Mouse (Mus musculus) midbrain, embryonic 16.5 days (tissue): ENCODE results near the gene Nell1. TPM values are rescaled to one million over a fixed set of nuclear protein-coding genes. Genes with fewer than 3 reads are reported as not detected.
A peak's percentile ranks its signal among the peaks of the same experiment; 100 is the strongest.

Experiments used
- ATAC-seq: fragments of 200-750 bp; cut with Nextera tagmentation; 2 replicates; pipeline ENCODE4 v1.8.0; 2017; ENCODE audit warnings: moderate TSS enrichment
- H3K27ac ChIP-seq: fragments of 300-500 bp; sonication (generic); 2 replicates; pipeline ENCODE4 v1.5.1; 2014; ENCODE audit warnings: mild to moderate bottlenecking, low read length, mixed read lengths
- H3K27me3 ChIP-seq: fragments of 300-500 bp; sonication (generic); 2 replicates; pipeline ENCODE4 v1.6.1; 2014; ENCODE audit warnings: low read depth, low read length, mixed read lengths; ENCODE audit not compliant: control insufficient read depth, insufficient read depth
- H3K36me3 ChIP-seq: fragments of 300-500 bp; sonication (generic); 2 replicates; pipeline ENCODE4 v1.6.1; 2014; ENCODE audit warnings: mild to moderate bottlenecking, low read length, moderate library complexity, mixed read lengths; ENCODE audit not compliant: control insufficient read depth, insufficient read depth
- H3K4me1 ChIP-seq: fragments of 300-500 bp; sonication (generic); 2 replicates; pipeline ENCODE4 v1.6.1; 2014; ENCODE audit warnings: mild to moderate bottlenecking, low read length, mixed read lengths; ENCODE audit not compliant: control insufficient read depth, insufficient read depth
- H3K4me2 ChIP-seq: fragments of 300-500 bp; sonication (generic); 2 replicates; pipeline ENCODE4 v1.6.1; 2014; ENCODE audit warnings: mild to moderate bottlenecking, low read length, mixed read lengths
- H3K4me3 ChIP-seq: fragments of 300-500 bp; sonication (generic); 2 replicates; pipeline ENCODE4 v1.5.1; 2014; ENCODE audit warnings: low read depth, mild to moderate bottlenecking, low read length, moderate library complexity, mixed read lengths
- H3K9ac ChIP-seq: fragments of 300-500 bp; sonication (generic); 2 replicates; pipeline ENCODE4 v1.6.1; 2014; ENCODE audit warnings: low read depth, low read length, mixed read lengths
- H3K9me3 ChIP-seq: fragments of 300-500 bp; sonication (generic); replicated peaks from 2 replicates; pipeline ENCODE4 v1.6.1; 2014; ENCODE audit warnings: mild to moderate bottlenecking, low read length, mixed read lengths; ENCODE audit not compliant: control insufficient read depth, poor library complexity, severe bottlenecking
- WGBS: fragments of 180-500 bp; shearing (Covaris S2); extraction: QIAGEN DNeasy Blood & Tissue Kit; methylation state at CpG from one replicate; pipeline ENCODE4 v1.1.7; 2014; 5-methylcytosine and 5-hydroxymethylcytosine counted together
- polyA plus RNA-seq: library from polyadenylated mRNA; unstranded; fragments of >200 nt; fragmentation: Nextera tagmentation; extraction: Ambion mirVana; gene quantifications from 2 replicates; pipeline ENCODE4 v1.2.1, GENCODE M21; 2015

Nell1 gene
- polyA plus RNA-seq, 1 experiment from 2014 or later: 40.1 TPM

DNA sequence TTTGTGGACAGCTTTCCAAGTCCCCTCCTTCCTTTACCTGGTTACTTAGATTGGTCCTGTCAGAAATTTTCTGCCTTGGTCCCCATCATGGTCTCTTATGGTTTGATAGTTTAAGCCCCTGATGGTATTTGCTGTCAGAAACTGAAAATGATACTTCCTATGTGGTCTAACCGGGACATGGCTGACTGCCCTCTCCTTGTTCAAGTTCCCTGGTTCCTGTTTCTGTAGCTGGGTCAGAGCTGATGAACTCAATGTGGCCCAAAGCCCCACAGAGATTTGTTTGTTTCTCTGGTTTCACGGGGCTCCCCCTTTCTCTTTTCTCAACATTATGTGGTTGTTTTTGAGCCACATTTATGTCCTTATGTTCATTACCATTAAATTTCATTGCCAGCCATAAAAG lies 30.6 kb downstream of the Nell1 start:
- H3K9ac ChIP-seq: no peak overlapping the region
- H3K4me2 ChIP-seq: no peak overlapping the region
- H3K36me3 ChIP-seq: no peaks in the 10 kb centered on the region
- H3K27ac ChIP-seq: no peak overlapping the region
- 89% methylated on average over 2 of the region's 2 CpGs for WGBS
- H3K4me1 ChIP-seq: no peaks in the 10 kb centered on the region
- no peaks in the 10 kb centered on the region for H3K9me3 ChIP-seq
- no peak overlapping the region for H3K4me3 ChIP-seq
- ATAC-seq: no peak
- no peaks in the 10 kb centered on the region for H3K27me3 ChIP-seq

DNA sequence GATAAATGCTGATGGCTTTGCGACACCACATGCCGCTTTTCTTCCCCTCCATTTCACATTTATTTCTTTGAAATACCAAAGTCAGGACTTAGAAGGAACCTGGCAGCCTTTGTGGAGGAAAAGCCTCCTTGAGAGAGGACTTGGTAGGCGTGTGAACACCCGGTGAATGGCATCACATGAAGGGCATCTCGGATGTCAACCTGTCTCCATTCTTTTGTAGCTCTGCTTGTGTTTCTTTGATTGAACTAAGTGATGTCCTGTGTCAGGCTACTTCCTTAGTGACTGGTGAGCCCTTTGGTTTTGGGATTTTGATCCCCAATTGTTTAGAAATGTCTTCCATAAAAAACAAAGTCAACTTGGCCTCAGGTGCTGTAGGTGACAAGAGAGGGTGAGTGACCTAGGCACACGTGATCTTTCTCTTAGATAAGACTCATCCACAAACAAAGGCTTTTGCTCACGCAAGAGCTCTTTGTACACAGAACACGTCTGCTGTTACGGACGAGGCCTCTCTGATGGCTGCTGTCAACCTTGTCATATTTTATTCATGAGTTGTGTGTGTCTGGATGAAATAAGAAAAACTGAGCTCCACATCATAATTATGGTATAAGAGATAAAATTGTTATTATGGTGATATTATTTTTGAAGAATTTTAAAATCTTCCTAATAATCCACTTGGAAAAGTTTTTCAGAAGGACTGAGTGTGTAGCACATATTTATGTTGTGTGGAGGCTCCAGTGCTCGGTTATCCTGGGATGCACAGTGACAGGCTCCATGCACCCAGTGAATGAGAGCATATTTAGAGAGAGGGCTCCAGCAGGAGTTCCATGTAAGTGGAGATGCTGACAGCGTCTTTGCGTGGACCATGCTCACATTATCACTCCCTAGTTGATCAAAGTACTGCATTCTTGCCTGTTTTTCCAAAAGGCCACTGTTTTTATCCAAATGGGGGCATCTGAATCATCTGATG lies 60.8 kb downstream of the Nell1 start:
- Histone ChIP-seq H3K36me3 (no peaks in the 10 kb centered on the region), H3K4me3 (no peak overlapping the region), H3K9ac (no peak overlapping the region), H3K4me2 (no peak overlapping the region), H3K9me3 (no peaks in the 10 kb centered on the region), H3K27me3 (no peaks in the 10 kb centered on the region), H3K4me1 (no peaks in the 10 kb centered on the region), H3K27ac (no peak overlapping the region)
- 58% methylated on average over 13 of the region's 13 CpGs for WGBS
- ATAC-seq: peak; percentile 64; the same call in 1 of the 2 replicates

DNA sequence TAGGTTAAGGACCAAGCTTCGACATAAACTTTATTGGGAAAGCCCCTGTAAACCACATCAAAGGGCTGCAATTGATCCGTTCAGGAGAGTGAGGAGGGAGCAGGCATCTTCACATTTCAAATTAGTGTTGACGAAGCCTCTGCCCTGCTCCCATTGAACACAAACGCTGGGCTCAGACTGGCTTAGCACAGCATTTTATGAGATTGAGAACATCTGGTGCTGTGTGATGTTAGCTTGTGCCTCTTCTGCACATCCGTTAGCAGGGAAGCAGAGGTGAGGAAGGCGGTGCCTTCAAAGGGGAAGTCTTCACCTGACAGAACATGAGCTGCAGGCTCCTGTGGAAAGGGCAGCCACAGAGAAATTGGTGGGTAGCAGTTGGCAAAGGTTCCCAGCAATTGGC lies 66.4 kb downstream of the Nell1 start:
- no peak overlapping the region for H3K9ac ChIP-seq
- H3K4me1 ChIP-seq: no peaks in the 10 kb centered on the region
- ATAC-seq: no peak
- no peak overlapping the region for H3K4me2 ChIP-seq
- H3K9me3 ChIP-seq: no peaks in the 10 kb centered on the region
- WGBS: 62% methylated on average over 6 of the region's 6 CpGs
- no peak overlapping the region for H3K4me3 ChIP-seq
- H3K36me3 ChIP-seq: no peaks in the 10 kb centered on the region
- no peak overlapping the region for H3K27ac ChIP-seq
- no peaks in the 10 kb centered on the region for H3K27me3 ChIP-seq

DNA sequence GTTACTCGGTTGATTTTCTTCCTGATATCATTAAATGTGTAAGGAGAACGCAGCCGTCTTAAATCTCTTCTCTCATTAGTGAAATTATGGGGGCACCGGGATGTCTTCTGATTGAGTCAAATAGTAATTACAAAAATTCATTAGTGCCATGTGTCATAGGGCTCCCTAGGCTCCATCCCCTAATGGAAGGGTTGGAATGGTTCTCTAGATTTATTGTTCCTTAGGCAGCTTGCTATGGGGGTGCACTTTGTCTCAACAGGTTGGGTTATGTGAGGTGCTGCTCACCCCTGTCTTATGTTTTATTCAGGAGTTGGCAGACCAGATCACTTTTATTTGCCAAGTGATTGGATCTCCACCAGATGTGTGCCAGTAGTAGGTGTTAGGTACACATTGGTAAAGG lies 75.5 kb downstream of the Nell1 start:
- Histone ChIP-seq H3K36me3 (no peaks in the 10 kb centered on the region), H3K27me3 (no peaks in the 10 kb centered on the region), H3K9ac (no peak overlapping the region), H3K4me2 (no peak overlapping the region), H3K9me3 (no peaks in the 10 kb centered on the region), H3K27ac (no peak overlapping the region), H3K4me1 (no peaks in the 10 kb centered on the region), H3K4me3 (no peak overlapping the region)
- ATAC-seq: no peak
- 83% methylated on average over 4 of the region's 4 CpGs for WGBS

DNA sequence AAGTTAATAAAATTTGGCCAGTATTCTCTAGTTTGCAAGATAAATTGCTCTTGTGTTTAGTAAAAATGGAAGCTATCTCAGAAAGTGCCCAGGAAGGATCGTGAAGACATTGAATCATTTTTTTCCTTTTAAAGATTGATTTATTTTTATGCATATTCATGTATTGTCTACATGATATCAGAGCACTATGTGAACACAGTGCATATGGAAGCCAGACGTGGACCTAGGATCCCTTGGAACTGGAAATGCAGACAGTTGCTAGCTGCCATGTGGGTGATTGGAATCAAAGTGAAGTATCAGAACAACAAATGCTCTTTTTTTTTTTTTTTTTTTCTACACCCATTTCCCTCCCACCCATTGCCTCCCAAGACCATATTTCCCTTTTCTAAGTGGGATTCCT lies 79.0 kb downstream of the Nell1 start:
- Histone ChIP-seq H3K27ac (no peak overlapping the region), H3K4me1 (no peaks in the 10 kb centered on the region), H3K27me3 (no peaks in the 10 kb centered on the region), H3K9ac (no peak overlapping the region), H3K9me3 (no peaks in the 10 kb centered on the region), H3K36me3 (no peaks in the 10 kb centered on the region), H3K4me2 (no peak overlapping the region), H3K4me3 (no peak overlapping the region)
- WGBS: 95% methylated on average over 2 of the region's 2 CpGs
- ATAC-seq: no peak

DNA sequence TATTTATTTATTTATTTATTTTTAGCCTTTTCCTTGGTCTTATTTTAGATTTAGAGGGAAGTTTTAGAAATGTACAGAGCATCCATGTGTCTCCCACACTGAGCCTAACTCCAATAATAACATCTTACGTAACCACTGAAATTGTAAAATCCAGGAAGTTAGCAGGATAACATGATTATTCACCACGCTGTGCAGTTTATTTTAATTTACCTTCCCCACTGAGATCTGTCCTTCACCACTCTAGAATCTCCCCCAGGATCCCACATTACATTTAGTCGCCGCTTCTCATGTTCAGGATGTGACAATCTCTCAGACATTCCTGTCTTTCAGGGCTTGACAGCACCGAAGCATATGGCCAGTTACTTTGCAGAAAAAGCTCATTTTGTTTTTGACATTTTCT lies 119.8 kb downstream of the Nell1 start:
- no peaks in the 10 kb centered on the region for H3K36me3 ChIP-seq
- no peak for ATAC-seq

DNA sequence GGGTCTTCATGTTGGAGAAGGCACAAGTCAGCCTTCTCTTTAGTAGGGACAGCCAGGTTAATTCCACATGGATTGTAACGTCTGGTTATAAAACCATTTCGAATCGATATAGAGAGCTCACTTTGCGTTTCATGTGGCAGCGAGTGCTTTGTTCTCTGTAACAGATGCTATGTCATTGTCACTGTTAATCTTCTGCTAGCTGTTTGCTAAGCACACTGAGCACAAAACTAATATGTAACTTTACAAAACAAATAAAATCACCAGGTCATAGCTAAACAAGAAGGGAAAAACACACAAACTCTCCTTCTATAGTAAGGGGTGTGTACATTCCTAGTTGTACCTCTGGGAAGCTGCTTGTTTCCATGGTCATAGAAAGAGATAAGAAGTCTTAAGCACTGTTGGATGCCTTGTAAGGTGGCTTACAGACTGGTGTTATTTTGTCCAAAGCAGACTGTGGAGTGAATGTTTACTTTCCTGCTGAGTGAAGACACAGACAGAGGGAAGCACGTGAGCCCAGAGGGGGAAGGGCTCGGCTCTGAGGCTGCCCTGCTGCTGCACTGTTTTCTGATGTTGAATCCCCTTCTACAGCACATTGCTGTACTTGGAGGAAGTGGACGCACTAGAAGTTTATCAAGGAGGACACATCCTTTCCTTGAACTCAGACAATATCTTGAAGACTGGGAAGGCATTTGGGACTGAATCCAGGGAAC lies 131.1 kb downstream of the Nell1 start:
- H3K4me2 ChIP-seq: no peak overlapping the region
- ATAC-seq: 0 out of 2 replicates have a peak, but pooled peaks have one; percentile 42
- H3K4me1 ChIP-seq: no peaks in the 10 kb centered on the region
- no peaks in the 10 kb centered on the region for H3K27me3 ChIP-seq
- no peak overlapping the region for H3K4me3 ChIP-seq
- H3K36me3 ChIP-seq: no peaks in the 10 kb centered on the region
- no peak overlapping the region for H3K9ac ChIP-seq
- 45% methylated on average over 8 of the region's 8 CpGs for WGBS
- no peak overlapping the region for H3K27ac ChIP-seq
- no peaks in the 10 kb centered on the region for H3K9me3 ChIP-seq

More for the DNA sequence above, 119.8 kb downstream of the Nell1 start:
- H3K4me3 ChIP-seq: no peak overlapping the region
- no peaks in the 10 kb centered on the region for H3K9me3 ChIP-seq
- H3K9ac ChIP-seq: no peak overlapping the region
- H3K4me1 ChIP-seq: no peaks in the 10 kb centered on the region
- no peak overlapping the region for H3K4me2 ChIP-seq
- WGBS: 70% methylated on average over 5 of the region's 5 CpGs
- no peaks in the 10 kb centered on the region for H3K27me3 ChIP-seq
- H3K27ac ChIP-seq: no peak overlapping the region

DNA sequence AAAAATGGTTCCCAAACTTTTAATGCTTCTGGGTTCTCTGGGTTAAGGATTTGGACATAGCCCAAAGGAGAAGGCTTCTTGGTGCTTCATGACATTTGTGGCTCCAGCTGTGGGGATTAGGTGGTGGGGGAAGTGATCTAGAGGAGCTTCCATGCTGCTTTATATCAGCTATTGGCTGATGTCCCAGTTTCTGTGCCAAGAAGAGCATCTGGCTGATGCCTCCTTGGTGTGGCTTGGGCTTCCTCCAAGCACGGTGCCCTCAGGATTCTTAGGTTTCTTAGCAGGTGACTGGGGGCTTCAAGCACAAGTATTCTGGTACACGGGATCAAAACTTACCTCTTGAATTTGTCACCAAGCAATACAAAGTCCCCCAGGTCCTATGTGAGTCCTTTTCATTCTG lies 132.6 kb downstream of the Nell1 start:
- 73% methylated on average over 2 of the region's 2 CpGs for WGBS
- no peak overlapping the region for H3K4me3 ChIP-seq
- no peaks in the 10 kb centered on the region for H3K4me1 ChIP-seq
- no peaks in the 10 kb centered on the region for H3K36me3 ChIP-seq
- no peaks in the 10 kb centered on the region for H3K9me3 ChIP-seq
- no peak overlapping the region for H3K9ac ChIP-seq
- no peak overlapping the region for H3K4me2 ChIP-seq
- H3K27me3 ChIP-seq: no peaks in the 10 kb centered on the region
- no peak overlapping the region for H3K27ac ChIP-seq
- ATAC-seq: no peak

DNA sequence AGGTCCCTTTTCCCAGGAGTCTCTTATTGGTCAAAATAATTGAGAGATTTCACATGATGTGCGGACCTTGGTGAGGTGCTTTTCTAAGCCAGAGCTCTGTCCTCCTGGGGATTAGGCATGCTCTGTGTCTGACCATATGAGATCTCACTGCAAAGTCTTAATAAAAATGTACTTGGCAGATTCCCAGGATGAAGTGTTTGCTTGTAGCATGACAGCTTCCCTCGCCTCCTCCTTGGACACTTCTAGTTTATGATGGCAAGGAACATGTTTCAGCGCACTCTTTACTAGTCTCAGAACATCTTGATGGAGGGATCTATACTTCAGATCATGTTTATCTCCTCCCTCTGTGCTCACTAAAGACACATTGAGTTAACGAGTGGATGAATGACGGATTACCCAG lies 143.7 kb downstream of the Nell1 start:
- 88% methylated on average over 5 of the region's 5 CpGs for WGBS
- no peaks in the 10 kb centered on the region for H3K27me3 ChIP-seq

More for the DNA sequence above, 143.7 kb downstream of the Nell1 start:
- Histone ChIP-seq H3K9me3 (no peaks in the 10 kb centered on the region), H3K9ac (no peak overlapping the region), H3K36me3 (no peaks in the 10 kb centered on the region), H3K4me3 (no peak overlapping the region), H3K4me1 (no peaks in the 10 kb centered on the region), H3K27ac (no peak overlapping the region), H3K4me2 (no peak overlapping the region)
- ATAC-seq: no peak
